Comparison of ENCODE assay signal across 22 mouse cellular contexts in the genomic region with DNA sequence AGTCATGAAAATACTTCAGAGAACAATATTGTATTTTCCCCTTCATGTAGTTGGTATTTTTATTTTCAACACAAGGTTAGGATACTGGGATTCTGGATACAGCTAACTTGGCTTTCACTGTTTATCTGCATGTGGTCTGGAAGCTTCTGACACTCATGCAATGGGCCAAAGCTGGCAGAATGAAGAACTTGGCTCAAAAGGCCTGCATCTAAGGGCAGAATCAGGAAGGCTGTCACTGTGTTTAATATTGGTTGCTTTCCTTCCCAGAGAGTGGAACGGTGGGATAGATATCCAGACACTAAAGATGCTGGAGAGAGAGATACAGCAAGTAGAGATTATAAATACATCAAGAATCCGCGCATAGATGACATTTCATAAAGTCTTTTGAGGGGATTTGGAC.
"Had no signal": no experiment of that assay in that cellular context is flagged by ENCODE, and none has a peak within 500 bp of the region (broad histone marks: within the 10 kb centered on the region; RNA-seq: fewer than 3 reads in every experiment).

No protein-coding gene starts in this region.

- DNase-seq: kidney, adult 8-10 months; kidney, postnatal 36 days; layer of hippocampus, postnatal 36 days; liver, postnatal 0 days; lung, embryonic 14.5 days; lung, postnatal 10 days; lung, postnatal 36 days; right cerebral cortex, postnatal 25 days; spleen, adult 18-20 months; thymus, postnatal 25 days had no signal

- H3K4me2 ChIP-seq: kidney, embryonic 15.5 days; limb, embryonic 12.5 days; limb, embryonic 15.5 days; liver, embryonic 11.5 days; lung, embryonic 14.5 days; midbrain, embryonic 13.5 days; neural tube, embryonic 13.5 days; stomach, embryonic 15.5 days had no signal

- H3K4me3 ChIP-seq: kidney, embryonic 15.5 days; limb, embryonic 12.5 days; limb, embryonic 15.5 days; megakaryocyte, embryonic 14.5 days; midbrain, embryonic 10.5 days; midbrain, embryonic 13.5 days; myocyte; neural tube, embryonic 13.5 days; stomach, embryonic 15.5 days had no signal

- H3K36me3 ChIP-seq: kidney, embryonic 15.5 days; limb, embryonic 12.5 days; limb, embryonic 15.5 days; midbrain, embryonic 10.5 days; midbrain, embryonic 13.5 days; neural tube, embryonic 13.5 days; stomach, embryonic 15.5 days had no signal

- H3K4me1 ChIP-seq: kidney, embryonic 15.5 days; limb, embryonic 12.5 days; limb, embryonic 15.5 days; megakaryocyte, embryonic 14.5 days; midbrain, embryonic 10.5 days; midbrain, embryonic 13.5 days; neural tube, embryonic 13.5 days; stomach, embryonic 15.5 days had no signal

- H3K9me3 ChIP-seq: kidney, embryonic 15.5 days; limb, embryonic 12.5 days; limb, embryonic 15.5 days; megakaryocyte, embryonic 14.5 days; midbrain, embryonic 10.5 days; midbrain, embryonic 13.5 days; neural tube, embryonic 13.5 days; stomach, embryonic 15.5 days had no signal

- ATAC-seq: liver, postnatal 0 days; midbrain, embryonic 13.5 days; midbrain, embryonic 16.5 days had no signal

- H3K27me3 ChIP-seq: kidney, embryonic 15.5 days; limb, embryonic 12.5 days; limb, embryonic 15.5 days; megakaryocyte, embryonic 14.5 days; midbrain, embryonic 13.5 days; neural tube, embryonic 13.5 days; stomach, embryonic 15.5 days had no signal

- H3K9ac ChIP-seq: kidney, embryonic 15.5 days; limb, embryonic 12.5 days; limb, embryonic 15.5 days; liver, embryonic 14.5 days; liver, postnatal 0 days; lung, embryonic 14.5 days; midbrain, embryonic 13.5 days; neural tube, embryonic 13.5 days; stomach, embryonic 15.5 days had no signal

- H3K27ac ChIP-seq: kidney, embryonic 15.5 days; limb, embryonic 12.5 days; limb, embryonic 15.5 days; liver, embryonic 14.5 days; midbrain, embryonic 10.5 days; midbrain, embryonic 13.5 days; neural tube, embryonic 13.5 days; stomach, embryonic 15.5 days had no signal
